Mouse (Mus musculus) adrenal gland, postnatal 36 days (tissue): ENCODE results near the gene Il4ra. TPM values are rescaled to one million over a fixed set of nuclear protein-coding genes. Genes with fewer than 3 reads are reported as not detected.
A peak's percentile ranks its signal among the peaks of the same experiment; 100 is the strongest.

Experiments
- DNase-seq, 2 experiments: peaks; one replicate each; pipeline ENCODE4 v3.0.0; 2021; ENCODE audit warnings: mixed read lengths in 1 of 2
- total RNA-seq, 2 experiments: library from RNA; stranded (reverse); gene quantifications; 2 replicates each; pipeline ENCODE4 v1.2.3; 2021

Il4ra gene
- total RNA-seq, 2 experiments from 2014 or later: 46.6 to 119 TPM

DNA sequence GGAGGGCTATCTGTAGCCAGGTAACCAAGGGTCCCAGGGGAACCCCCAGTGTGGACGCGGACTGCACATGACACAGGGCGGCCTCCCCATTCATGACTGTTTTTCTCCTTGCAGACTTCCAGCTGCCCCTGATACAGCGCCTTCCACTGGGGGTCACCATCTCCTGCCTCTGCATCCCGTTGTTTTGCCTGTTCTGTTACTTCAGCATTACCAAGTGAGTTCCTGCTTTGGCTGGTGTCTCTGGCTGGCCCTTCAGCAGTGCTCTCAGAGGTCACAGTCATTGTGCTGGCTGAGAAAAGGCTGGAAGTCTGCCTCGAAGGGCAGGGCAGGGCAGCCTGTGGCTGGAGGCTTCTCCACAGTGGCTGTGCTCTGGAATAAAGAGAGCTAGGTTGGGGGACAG, 20.8 kb downstream of the Il4ra start:
- no peak for DNase-seq

DNA sequence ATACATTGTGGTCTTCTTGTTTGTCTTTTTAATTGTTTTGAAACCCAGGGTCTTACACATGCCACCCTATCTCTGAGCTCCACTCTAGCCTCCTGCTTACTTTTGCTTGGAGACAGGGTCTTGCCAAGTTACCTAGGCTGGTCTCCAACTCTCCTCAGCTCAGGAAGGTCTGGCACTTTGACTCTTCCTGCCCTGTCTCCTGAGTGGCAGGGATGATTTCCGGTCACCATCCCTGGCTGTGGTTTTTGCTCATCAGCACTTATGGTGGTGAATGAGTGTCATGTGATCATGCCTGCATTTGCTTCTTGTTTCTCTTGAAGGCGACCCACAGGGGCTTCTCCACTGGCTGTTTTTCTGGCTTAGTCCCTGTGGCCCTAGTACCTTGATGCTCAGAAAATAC, 21.9 kb downstream of the Il4ra start:
- no peak for DNase-seq

DNA sequence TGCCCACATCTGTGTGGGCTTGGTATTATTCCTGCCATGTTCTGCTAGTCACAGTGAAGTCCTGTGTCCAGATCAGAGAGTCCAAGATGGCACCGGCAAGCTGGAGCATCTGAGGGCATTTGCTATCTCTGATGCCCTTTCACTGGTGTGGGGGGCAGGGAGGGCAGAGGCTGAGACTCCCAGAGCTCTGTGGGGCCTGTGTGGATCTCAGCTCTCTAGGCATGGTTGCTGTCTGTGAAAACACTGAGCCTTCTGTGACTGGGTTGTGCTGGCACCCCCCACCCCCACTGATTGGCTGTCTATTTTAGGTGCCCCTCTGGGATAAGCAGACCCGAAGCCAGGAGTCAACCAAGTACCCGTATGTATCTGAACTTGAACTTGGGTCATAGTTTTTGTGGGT, 22.9 kb downstream of the Il4ra start:
- DNase-seq: no peak

DNA sequence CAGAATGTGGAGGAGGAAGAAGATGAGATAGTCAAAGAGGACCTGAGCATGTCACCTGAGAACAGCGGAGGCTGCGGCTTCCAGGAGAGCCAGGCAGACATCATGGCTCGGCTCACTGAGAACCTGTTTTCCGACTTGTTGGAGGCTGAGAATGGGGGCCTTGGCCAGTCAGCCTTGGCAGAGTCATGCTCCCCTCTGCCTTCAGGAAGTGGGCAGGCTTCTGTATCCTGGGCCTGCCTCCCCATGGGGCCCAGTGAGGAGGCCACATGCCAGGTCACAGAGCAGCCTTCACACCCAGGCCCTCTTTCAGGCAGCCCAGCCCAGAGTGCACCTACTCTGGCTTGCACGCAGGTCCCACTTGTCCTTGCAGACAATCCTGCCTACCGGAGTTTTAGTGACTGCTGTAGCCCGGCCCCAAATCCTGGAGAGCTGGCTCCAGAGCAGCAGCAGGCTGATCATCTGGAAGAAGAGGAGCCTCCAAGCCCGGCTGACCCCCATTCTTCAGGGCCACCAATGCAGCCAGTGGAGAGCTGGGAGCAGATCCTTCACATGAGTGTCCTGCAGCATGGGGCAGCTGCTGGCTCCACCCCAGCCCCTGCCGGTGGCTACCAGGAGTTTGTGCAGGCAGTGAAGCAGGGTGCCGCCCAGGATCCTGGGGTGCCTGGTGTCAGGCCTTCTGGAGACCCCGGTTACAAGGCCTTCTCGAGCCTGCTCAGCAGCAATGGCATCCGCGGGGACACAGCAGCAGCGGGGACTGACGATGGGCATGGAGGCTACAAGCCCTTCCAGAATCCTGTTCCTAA, 24.0 kb downstream of the Il4ra start:
- DNase-seq: no peak

DNA sequence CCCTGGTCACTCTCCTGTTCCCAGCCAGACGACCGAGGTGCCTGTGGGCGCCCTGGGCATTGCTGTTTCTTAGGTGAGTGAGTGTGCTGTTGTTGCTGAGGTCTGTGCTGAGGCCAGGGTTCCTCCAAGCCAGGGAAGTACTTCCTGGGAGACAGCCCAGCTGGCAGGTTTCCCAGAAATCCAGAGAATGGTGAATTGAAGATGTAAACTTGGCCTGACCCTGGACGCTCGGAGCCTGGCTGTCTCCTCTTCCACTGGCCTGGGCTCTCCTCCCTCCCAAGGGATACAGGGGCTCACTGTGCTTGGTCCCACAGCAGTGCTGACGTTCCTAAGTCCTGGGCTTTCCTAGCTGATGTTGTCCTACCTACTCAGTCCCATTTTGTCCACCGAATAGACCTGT, 25.1 kb downstream of the Il4ra start:
- peak; percentile 82 to 83 for DNase-seq

DNA sequence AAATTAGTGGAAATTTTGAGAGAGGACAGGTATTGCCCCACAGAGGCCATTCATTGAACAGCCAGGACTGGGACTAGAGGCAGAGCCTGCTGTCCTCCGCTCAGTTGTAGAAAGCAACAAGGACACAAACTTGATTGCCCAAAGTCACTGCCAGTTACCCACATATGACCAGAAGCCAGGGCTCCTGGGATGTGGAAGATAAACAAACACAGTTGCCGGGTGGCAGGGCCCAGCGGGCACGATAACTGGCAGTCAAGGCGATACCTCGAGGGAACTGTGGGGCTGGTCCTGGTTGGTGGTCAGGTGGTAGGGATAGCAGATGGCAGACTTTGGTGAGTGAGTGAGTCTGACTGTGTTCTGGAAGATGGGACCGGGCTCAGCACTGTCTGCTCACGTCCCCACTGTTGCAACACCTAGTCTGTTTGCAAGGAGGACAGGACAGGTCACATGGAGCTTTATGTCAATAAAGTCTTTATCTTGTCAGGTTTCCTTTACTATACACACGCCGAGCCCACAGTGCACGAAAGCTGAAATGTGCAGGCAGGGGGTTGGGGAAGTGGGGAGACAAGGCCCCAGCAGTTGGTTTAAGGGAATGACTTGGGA, 25.7 kb downstream of the Il4ra start:
- no peak for DNase-seq

DNA sequence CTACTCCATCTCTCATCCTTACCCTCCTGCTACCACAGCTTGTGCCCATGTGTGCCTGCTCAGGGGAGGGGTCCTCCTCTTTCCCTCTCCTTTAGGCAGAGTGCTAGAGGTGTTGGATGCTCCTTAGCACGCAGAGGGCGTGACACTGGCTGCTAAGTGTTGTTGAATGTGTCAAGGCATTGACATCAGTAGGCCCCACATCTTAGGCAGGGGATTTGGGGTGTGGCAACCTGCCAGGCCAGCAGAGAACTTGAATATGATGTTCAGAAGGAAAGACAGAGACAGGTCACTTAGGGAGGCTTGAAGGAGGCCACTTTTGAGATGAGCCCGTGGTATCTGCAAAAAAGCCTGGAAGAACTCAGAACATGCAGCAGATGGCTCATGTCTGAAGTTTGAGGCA, 26.2 kb downstream of the Il4ra start:
- no peak for DNase-seq

DNA sequence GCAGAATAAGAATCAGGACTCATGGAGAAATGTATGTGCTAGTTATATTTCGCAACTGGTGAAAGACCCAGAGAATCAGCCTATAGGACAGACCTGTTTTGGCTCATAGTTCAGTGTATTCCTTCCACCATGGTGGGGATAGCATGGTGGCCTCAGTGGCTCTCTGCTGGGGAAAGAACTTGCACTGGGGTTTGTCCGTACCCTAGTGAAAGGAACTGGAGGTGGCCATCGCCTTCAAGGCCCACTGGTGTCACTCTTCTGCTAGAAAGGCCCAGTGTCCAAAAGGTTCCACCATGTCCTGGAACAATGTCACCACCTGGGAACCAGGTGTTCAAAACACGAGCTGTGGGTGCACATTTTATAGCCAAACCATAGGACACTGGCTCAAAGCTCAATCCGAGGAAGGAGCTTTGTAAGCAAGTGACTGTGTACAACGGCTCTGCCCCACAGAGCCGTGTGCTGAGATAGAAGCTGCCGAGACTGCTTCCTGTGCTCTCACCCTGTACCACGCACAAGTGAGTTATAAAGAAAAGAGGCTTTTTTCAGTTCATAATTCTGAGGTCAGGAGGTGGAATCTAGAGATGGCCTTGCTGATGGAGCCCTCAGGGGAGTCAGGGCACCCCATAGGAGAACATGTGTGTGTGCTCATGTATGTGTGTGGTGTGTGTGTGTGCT, 27.8 kb downstream of the Il4ra start:
- DNase-seq: no peak

DNA sequence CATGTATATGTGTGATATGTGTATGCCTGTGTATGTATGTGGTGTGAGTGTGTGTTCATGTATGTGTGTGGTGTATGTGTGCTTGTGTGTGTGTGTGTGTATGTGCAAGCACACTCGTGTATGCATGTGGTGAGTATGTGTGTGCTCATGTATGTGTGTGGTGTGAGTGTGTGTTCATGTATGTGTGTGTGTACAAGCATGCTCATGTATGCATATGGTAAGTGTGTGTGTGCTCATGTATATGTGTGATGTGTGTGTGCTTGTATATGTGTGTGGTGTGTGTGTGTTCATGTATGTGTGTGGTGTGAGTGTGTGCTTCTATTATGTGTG, 28.3 kb downstream of the Il4ra start:
- no peak for DNase-seq

DNA sequence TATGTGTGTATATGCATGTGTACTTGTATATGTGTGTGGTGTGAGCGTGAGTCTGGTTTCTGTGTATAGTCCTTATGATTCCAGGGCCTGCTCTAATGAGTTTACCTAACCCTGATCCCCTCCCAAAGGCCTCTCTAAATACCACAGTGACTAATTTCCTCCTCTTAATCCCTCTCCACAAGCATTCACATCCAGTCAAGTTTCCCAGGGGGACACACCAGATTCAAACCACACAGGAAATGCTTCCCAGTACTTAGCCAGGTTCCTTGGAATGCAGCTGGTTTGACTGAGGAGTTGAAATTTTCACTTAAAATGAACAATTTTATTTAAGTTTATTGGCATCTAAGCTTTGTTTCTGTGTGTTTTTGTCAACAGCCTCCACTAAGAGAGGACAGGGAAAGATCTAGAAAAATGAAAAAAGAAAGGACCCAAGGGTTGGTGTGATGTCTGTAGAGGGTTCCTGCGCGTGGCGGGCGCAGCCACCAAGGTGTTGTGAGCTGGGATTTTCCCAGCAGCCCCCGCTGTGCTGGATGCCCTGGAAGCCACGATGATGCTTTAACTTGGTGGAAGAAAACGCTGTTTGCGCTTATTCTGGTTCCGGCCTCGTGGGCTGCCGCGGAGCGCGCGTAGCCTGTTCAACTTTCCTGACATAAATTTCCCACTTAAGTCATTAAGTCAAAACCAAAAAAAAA, 28.9 kb downstream of the Il4ra start:
- DNase-seq: no peak

DNA sequence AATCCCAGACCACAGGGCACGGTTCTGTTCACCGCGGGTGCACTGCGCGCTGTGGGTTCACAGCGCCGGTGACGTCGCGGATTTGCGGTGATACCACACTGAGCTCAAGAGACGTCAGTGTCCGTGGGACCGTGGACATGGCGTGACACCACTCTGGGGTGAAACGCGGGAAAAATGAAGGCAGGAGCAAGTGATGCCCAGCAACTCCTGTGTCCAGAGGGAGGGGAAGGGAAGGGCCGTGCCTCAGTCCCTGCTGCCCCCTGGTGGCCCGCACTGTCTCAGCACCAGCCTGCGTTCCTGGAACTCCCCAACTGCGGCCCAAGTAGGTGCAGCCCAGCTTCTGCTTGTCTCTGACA, 29.4 kb downstream of the Il4ra start:
- DNase-seq: peak; percentile 91 to 95

DNA sequence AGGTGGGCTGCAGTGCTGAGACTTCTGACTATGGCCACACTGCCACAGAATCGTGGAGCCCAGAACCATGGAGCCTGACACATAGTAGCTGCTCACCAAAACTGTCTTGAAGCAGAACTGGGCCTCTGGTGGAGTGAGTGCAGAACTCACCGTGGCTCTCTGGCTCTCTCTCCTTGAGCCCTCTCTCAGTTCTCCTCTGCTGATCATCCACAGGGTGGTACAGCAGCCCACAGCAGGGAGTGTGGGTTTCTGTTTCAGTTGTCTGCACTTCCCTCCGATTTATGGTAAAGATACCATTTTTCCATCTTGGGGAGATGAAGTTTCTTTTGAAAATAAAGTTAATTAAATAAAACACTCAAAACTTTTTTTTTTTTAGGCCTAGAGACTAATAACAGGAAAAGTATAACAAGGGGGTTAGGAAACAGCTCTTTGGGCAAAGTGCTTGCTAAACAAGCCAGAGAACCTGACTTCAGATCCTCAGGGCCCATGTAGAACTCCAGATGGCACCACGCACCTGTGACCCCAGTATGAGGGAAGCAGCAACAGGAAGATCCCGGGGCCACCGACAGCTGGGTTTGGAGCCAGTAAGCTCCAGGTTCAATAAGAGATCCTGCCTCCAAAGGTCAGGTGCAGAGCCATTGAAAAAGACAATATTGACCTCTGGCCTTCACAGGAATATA, 31.5 kb downstream of the Il4ra start:
- DNase-seq: no peak

DNA sequence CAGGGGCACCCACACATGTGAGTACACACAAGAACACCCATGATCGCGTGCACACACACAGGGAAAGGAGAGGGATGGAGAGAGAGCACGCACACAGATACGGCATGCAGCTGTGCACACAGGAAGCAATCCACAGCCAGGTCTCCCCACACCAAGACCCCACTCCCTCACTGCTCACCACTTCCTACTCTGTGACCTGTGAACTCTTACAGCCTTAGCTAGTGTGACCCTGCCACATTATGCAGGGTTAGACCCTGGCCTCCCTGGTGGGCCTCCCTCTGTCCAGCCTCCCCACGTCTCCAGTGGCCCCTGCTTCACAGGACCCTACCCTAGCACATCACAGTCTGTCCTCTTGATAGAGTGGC, 32.1 kb downstream of the Il4ra start:
- DNase-seq: no peak

DNA sequence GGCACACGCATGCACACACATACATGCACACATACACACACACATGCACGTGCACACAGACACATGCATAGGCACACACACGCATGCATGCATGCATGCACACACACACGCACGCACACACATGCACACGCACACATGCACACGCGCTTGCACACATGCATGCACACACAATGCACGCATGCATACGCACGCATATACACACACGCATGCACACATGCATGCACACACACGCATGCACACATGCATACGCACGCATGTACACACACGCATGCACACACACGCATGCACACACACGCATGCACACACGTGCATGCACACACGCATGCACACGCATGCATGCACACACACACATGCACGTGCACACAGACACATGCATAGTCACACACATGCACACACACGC, 34.4 kb downstream of the Il4ra start:
- no peak for DNase-seq

DNA sequence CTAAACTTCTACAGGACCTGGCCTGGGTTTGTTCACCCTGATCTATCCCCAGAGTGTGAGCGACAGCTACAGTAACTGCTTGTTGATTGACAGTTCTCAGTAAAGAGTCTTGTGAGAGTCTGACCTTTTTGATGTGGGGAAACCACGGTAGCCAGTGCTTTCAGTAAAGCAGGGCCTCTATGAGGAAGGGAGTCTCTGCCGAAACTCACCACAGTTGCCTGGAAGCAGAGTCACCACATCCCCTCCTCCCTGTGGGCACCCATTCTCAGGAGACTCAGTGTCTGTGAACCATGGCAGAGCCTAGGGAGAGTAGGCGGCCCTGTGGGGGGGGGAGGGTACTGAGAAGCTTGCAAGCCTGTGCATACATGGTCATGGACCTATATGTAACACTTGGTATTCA, 36.8 kb downstream of the Il4ra start:
- no peak for DNase-seq

DNA sequence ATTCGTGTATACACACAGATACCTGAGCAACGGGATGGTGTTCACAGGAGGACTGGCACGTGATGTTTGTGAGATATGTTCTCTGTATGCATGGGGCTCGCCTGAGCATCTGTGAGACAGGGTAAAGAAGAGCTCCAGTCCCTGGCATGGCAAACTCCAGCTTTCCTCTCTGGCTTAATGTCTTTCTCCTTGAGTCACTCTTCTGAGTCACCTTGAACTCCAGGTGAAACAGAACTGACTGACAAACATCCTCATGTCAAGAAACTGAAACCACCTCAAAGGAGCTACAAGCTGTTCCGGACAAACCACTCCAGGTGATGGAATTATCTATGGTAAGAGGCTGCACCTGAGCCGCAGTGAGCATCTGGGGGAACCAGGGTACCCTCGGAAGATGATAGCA, 38.0 kb downstream of the Il4ra start:
- no peak for DNase-seq

DNA sequence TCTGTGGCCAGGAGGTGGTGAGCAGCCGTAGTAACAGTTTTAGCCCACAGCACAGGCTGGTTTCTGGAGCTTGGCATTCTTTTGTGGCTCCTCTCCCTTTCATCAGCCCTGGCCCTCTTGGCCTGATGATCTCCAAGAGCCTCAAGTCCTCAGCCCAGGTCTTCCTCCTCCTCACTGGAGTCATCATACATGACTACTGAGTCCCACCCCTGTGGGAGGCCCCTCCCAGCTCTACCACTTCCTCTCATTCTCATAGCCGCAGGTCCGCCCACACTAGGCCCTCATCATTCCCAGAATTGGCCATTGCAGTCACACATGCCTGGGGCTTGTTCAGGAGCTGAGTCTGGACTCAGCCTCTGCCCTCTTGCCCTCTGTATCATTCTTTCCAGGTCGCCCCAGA, 41.9 kb downstream of the Il4ra start:
- no peak for DNase-seq

DNA sequence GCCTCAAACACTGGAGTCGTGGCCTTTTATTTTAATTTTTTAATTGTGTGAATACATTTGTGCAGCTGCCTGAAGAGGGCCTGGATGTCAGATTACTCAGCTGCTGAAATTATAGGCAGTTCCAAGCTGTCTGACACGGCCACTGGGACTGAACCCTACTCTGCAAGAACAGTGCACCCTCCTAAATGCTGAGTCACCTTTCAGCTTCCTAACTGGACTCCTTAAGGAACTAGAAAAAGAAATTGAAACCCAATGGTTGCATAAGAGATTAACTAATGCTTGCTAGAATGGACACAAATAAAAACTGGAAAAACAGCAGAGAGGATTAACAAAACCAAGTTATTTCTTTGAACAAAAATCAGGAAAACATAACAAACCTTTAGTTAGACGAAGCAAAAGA, 44.5 kb downstream of the Il4ra start:
- no peak for DNase-seq

DNA sequence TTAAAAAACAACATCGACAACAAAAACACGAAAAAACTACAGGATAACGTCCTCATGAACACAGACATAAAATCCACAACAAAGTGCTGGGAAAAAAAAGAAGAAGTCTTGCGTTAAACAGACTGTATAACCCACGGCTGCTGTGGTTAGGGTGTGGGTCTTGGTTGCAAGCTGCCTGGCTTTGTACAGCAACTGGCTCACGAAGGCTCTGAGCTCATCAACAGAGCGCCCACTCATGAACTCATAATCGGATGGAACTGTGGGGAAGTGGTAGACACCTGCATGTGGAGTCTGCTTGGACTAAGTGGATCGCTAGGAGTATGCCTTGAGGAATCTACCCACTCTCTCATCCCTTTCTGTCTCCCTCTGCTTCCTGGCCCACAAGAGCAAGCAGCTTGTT, 45.2 kb downstream of the Il4ra start:
- no peak for DNase-seq

DNA sequence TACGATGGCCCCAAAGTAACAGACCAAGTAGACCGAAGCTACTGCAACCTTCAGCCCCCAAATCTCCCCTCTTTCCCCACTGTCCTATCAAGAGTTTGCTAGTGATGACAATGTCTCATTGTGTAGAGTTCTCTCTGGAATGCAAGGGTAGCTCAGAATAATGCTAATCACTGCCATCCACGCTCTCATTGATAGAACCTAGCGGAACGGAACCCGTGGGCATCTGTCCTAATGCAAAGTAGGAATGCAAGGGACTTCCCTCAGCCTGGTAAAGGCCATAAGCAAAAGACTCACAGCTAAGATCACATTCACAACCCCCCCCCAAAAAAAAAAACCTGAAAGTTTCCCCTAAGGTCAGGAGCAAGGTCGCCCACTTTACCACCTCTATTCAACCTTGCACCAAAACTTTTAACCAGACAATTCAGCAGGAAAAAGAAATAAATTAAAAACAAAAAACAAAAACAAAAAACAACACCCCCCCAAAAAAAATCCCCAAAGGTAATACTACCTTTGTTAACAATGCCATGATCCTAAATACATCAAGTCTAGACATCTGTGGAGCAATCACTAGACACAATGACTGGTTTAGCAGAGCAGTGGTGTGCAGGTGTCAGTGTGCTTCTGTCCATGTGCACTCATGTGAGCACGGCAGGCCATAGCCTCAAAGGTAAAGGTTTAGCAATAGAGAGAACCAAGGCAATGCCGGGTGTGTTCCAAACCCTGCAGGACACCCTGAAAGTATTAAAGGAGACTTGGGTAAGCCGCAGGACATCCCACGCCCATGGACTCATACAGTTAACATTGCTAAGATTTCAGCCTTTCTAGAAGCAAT, 45.8 kb downstream of the Il4ra start:
- no peak for DNase-seq

DNA sequence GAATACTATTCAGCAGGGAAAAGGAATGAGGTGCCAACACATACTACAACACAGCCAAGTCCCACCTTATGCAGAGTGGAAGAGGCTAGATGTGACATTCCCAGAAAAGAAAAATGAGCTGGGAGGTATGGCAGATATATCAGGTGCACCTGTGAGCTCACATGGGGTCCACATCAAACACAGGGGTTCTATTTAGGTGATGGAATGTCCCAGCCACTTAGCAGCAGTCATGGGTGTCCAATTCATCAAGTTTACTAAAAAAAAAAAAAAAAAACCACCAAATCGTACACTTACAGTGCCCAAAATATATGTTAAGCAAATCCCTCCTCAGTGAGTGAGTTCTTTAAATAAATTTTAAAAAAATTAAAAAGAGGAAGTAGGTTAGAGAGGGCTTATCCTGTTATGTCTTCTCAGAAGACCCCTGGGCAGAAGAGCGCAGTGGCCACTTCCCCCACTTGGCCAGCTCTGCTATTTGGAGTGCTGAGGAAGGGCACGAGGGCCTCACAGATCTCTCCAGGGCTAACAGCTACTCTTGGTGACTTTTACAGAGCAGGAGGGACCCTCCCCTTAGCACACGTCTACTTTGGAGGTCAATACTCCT, 47.6 kb downstream of the Il4ra start:
- no peak for DNase-seq
